Mouse (Mus musculus): ENCODE results near the gene Kcnj1. TPM values are rescaled to one million over a fixed set of nuclear protein-coding genes. Genes with fewer than 3 reads are reported as not detected.

Gene Kcnj1
- polyA plus RNA-seq (2012; rRNA removed) = not detected in 2 replicates

DNA sequence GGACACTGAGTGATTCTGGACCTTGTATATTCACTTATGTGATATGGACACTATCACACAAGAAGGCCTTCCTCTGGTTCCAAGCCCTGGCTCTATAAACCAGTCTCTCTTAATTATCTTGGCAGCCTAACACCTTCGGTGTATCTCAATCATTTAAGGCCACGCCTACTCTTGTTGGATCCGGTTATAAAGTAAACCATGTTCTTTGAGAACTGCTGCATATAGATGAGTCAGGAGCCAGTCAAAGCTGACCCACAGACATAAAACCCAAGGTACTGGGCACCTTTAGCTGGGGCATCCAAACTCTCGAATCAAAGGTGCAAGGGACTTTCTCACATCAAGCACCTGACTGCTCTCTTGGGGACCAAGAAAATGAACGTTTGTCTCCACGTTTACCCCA lies at the start of gene Kcnj1:
Gene Kcnj1, plus strand, starts transcription at position 292 of the 400 bp plus-strand sequence.
- no peak for DNase-seq (ENCODE audit: extremely low spot score in 1 of 2, low spot score in 1 of 2)

DNA sequence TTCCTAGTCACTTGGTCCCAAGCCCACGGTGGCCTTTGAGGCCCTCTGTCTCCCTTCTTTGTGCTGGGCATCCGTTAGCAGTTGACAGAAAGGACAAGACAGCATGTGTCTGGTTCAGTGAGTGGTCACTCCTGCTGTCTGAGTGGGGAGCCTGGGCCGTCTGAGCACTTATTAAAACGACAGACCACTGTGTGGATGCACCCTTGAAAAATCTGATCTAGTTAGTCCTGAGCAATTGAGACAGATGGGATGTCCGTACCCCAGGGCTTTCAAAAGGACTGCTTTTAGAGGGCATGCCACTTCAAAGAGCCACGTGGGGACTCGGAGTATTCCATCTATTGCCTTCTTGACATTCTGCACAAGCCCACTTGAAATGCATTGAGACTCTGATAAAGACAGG lies 48.7 kb upstream of the Kcnj1 start:
- no peak for DNase-seq (ENCODE audit: extremely low spot score in 1 of 2, low spot score in 1 of 2)

DNA sequence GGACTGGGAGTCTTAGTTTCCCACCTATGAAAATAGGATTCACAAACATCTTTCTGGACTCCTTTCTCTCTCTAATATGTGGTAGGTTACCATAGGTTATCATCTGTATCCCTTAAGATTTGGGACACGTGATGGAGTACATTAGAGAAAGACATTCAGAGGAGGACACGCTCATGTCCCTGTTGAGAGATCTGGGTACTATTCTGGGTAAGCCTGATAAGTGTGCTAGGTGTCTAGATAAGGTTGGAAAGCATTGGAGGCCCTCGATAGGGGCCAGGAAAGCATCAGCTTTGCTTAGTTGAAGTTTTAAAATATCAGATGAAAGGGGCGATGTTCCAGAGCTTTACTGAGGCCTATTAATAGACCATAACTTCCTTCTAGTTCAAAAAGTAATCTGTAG lies 43.5 kb upstream of the Kcnj1 start:
- no peak for DNase-seq (ENCODE audit: extremely low spot score in 1 of 2, low spot score in 1 of 2)

DNA sequence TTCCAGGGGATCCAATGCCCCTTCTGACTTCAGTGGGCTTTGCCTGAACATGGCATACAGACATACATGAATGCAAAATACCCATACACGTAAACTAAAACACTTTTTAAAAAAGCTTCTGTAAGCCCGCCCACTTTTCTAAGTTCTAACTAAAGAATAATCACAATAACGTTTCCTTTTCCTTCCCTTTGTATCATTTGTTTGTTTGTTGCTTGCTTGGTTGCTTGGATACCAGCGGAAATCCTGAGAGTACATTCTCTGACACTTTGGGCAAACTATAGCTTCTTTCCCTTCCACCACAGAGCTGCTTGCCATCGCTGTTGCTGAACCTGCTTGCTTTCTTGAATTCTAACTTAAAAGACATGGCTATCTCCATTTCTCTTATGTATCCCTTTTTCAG lies 41.1 kb upstream of the Kcnj1 start:
- DNase-seq (ENCODE audit: extremely low spot score in 1 of 2, low spot score in 1 of 2) = no peak

DNA sequence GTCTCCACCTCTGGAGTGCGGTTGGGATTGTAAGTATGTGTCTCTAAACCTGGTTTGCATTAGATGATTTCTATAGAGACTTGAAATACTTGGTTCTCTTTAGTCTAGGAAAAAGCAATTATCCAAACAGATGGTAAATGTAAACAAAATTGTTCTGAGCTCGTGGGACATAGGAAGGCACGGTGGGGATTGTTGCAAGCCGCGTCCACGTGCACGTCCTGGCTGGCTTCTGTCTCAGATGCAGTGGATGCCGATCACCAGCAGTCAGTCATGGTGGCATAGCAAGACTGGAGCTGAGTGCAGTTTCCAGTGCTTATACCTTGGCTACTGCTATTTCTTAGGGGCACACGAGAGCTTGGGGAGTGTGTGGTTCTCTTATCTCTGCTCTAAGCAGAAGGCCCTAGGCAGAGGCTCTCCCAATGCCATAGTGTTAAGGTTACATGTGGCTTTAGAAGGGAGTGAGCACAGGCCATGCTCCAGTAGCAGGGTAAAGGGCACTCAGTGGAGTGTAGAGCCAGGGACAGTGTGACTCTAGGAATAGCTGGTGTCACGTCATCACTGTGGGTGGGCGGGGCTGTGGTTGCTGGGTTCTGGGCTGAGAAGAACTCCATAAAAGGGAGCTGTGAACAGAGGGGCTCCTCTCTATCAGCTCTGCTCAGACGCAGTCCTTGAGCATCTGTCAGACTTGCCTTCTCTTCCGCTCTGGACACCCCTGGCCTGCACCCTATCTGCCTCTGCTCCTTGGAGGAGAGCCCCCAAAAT lies 36.7 kb upstream of the Kcnj1 start:
- no peak for DNase-seq (ENCODE audit: extremely low spot score in 1 of 2, low spot score in 1 of 2)

DNA sequence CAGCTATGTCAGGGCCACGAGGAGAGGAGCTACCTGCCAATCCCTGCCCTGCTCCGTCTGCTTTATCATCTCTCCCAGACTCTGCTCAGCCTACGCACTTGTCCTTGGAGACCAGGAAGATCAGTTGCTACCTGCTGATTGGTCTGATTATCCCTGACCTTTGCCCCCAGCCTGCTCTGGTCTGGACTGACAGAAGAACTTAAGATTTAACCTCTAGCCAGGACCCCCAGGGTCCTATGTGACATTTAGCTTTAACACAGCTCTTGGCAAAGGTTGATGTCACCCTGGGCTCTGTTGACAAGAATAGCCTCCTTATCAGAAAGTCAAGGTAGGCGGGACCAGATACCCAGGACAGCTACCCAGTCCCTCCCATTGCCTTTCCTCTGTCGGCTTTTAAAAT lies 31.5 kb upstream of the Kcnj1 start:
- no peak for DNase-seq (ENCODE audit: extremely low spot score in 1 of 2, low spot score in 1 of 2)

DNA sequence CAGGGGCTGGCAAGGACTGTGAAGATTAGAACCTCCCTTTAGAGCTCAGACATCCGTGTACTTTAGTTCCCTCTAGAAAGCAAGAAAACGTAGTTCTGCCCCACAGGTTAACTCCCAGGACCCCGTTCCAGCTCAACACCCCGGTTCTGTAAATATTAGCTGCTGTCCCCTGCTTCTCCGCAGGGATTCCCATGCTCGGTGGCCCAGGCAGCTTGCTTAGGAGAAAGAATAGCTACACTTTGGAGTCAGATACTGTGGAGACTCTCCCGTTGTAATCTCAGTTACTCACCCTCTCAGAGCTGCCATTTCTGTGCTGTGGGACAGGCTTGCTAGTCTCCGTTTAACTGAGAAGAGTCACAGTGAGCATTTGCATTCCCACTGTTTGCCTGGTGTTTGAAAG lies 29.4 kb upstream of the Kcnj1 start:
- no peak for DNase-seq (ENCODE audit: extremely low spot score in 1 of 2, low spot score in 1 of 2)

DNA sequence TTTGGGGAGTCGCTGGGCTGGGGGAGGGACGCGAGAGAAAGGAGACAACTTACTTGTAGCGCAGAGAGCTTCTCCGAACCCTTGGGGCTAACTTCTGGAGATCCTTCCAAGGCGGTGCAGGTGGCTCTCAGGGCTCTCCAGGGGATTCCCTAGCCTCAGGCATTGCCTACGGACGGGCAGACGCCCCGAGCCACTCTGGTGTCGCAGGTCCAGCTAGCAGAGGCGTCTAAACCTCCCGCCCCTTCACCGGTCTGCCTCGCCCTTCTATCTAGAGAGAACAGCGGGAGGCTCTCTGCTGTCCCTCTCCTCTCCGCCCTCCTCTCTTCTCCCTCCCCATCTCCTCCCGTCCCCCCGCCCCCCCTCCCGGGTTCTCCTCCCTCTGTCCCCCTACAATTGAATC lies 28.2 kb upstream of the Kcnj1 start, which contains the start of gene Kcnj5:
Gene Kcnj5, minus strand, starts transcription at position 300 of the 400 bp plus-strand sequence.
- DNase-seq (ENCODE audit: extremely low spot score in 1 of 2, low spot score in 1 of 2) = no peak

DNA sequence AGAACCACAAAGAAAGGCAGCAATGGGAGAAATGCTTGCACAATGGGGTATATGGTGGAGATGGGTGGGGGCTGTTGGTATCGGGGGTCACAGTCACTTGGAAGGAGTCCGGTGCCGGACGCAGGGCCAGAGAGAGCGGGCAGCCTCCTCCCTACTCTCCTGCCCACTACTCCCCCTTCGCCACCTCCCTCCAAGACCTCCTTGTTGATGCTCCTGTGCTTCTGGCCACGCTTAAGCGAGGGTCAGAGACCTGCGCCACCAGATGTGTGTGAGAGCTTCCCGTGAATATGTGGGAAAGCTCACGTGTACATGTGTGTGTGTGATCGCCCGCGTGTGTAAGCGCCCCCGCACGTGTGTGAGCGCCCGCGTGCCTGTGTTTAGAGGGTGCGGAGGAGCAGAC lies 27.8 kb upstream of the Kcnj1 start:
- DNase-seq (ENCODE audit: extremely low spot score in 1 of 2, low spot score in 1 of 2) = peak in 1 of 2 experiments; percentile 19

DNA sequence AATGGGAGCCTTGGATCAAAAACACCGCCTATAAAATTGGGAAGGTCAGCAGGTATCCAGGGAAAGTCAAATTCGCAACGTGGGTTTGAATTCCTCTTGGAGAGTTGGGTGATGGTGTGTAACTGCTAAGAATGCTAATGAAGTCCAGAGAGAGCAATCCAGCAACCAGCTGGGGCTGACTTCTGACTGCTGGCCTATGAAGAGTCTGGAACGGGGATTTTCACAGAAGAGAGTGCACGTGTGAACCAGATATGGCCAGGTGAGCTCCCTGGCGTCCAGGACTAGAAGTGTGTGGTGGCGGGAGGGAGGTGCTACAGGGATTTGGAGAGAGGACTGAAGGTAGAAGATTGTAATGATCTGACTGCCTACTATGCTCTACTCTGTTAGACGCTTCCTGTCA lies 24.2 kb upstream of the Kcnj1 start:
- no peak for DNase-seq (ENCODE audit: extremely low spot score in 1 of 2, low spot score in 1 of 2)

DNA sequence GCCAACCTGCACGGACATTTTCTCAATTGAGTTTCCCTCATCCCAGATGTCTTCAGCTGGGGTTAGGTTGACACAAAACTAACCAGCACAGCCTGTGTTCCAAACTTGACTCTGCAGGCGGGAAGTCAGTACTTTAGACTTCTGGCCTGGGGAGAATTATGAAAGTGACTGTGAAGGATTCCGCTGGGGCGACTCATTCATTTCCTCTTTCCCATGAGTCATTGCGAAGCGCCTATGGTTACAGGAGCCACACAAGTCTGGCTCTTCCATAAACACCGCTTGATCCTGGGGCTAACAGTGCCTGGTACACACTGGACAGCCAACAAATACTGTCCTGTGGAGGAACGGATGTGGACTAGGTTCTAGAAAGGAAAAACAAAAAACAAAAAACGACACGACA lies 22.9 kb upstream of the Kcnj1 start:
- no peak for DNase-seq (ENCODE audit: extremely low spot score in 1 of 2, low spot score in 1 of 2)

DNA sequence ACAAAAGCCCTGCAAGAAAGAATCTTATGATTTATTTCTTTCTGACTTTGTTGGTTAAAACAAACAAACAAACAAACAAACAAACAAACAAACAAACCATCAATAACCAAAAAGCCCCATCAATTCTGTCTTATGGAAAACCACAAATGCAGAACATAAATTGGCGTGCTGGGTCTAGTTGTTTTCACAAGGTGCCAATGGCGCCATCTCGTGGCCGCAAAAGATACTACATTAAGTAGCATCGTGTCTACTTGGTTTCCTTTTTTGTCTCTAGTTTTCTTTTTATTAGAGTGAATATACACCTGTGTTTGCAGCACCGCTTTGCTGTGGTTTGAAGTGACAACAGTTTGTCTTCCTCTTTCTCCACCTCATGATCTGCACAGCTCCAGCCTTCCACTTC lies 22.0 kb upstream of the Kcnj1 start:
- DNase-seq (ENCODE audit: extremely low spot score in 1 of 2, low spot score in 1 of 2) = peak; percentile 58 to 91

DNA sequence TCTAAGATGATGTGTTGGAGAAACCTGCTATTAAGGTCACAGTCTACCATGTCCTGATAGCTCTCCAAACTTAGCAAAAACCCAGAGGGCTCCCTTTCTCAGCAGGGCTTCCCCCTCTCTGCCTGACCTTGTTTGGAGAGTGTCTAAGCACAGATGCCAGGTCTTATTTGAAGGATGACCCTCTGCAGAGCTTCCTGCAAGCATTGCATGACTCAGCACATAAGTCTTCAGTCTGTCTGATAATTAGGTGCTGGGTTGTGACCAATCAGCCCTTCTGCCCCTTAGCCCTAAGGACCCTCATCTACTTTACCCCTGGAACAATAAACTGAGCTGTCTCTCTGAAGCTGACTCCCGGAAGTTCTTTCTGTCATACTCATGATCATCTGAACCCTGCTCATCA lies 11.5 kb upstream of the Kcnj1 start:
- no peak for DNase-seq (ENCODE audit: extremely low spot score in 1 of 2, low spot score in 1 of 2)

DNA sequence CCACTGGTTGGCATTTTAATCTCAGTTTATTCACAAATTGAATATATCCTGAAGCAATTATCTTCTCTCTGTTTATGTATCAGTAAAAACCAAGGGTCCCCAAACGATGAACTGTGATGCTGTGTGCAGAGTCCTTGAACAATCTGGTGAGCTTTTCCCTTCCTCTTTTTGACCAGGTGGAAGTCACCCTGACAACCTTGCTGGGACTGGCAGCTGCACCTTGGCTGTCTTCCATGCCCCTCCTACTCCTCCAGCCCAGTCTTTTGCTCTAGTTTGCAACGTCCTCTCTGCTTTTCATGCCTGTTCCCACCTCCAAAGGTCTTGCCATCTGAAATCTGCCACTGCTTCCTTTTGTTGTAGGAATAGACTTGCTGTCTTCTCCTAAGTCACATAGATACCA lies 3.5 kb upstream of the Kcnj1 start:
- no peak for DNase-seq (ENCODE audit: extremely low spot score in 1 of 2, low spot score in 1 of 2)

DNA sequence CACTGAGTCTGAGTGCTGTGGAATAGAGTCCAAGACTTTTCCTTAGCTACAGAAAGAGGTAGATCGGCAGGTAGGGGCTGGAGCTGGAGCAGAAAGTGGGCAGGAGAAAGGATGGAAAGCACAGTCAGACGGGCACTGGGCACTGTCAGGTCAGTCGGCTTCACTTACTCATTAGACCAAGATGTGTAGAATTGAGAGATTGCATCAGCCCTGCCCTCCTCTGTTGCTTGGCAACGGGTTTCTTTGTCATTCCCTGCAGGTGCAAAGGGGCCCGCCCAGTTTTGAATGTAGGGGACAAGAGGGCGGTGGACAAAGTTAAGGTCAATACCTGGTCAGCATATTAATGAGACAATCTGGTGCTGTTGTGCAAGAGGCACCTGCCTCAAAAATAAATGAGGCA lies 2.9 kb upstream of the Kcnj1 start:
- DNase-seq (ENCODE audit: extremely low spot score in 1 of 2, low spot score in 1 of 2) = no peak

DNA sequence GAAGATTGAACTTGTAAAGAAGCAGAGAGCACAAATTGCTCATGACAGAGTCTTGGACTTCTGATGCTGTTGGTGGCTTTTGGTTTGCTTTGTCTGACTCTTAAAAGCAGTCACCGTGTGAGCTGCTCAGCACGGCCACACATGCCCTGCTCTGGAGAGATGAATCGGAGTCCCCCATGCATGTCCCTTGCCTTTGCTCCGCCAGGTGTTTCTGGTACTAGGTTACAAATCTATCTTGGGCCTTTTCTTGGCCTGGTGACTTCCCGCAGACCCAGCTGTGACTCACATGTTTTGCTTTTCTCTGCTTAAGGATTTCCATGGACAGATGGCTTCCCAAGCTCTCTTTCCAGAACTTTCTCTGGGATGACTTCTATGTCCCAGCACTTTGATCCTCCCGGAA lies 1.4 kb downstream of the Kcnj1 start:
- DNase-seq (ENCODE audit: extremely low spot score in 1 of 2, low spot score in 1 of 2) = no peak

DNA sequence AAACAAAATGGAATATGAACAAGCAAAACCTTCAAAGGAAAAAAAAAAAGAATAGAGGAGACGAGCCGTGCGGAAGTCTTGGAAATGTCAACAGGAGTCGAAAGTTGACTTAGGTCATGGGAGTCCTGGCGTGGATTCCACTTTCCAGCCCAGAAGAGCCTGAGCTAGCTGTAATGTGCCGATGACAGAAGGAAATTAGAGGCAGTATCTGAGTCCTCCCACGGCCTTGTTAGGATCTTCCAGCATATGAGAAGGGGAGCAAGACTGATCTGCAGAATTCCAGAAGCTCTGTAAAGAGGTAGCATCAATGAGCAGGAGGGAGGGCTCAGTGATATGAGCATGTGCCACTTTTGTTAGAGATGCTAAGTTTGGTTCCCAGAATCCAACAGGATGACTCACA lies 3.7 kb downstream of the Kcnj1 start:
- DNase-seq (ENCODE audit: extremely low spot score in 1 of 2, low spot score in 1 of 2) = no peak

DNA sequence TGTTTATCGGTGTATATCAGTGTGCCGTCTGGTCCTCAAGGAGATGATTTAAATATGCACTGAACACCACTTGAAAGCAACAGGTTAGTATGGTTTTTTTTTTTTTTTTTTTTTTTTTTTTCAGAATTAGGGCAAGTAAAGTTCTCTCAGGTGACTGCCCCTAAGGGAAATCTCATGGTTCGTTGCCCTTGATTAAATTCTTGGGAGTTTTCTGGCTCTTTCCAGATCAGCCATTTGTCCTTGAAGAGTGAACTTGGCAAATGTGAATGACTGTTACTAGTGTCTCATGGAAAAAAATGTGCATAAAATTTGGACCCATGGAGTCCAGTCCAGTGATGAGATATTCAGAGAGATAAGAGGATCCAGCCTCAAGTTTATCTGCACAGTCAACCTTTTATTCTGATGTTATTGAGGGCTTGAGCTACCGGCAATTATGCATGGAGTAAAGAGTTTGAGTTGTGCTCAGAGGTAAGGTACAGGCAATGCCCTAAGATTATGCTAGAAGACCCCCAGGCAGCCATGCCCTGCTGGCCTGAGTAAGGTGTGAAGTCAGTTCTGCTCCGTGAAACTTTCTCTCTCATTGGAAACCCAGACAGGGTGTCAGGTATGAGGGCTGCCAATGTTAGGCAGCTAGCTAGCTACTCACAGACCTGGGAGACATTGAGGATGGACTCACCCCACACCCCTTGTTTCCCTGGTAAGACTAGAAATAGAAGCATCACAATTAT lies 4.7 kb downstream of the Kcnj1 start:
- DNase-seq (ENCODE audit: extremely low spot score in 1 of 2, low spot score in 1 of 2) = no peak

DNA sequence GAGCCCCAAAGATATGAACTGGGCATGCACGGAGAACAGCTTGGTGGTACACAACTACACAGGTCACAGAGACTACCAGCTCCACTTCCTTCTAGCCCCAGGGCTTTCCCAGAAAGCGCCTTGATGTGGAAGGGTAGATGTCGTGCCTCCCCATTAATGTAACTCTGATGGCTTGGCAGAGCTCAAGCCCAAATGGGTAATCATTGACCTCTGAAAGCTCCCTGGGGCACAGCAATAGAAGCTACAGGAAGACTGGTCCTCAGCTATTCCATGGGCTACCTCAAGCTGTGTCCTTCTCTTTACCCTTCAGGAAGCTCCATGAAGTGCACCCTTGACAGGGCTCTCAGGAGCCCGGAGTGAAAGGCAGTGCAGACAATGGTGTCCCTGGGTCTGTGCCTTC lies 12.6 kb downstream of the Kcnj1 start:
- no peak for DNase-seq (ENCODE audit: extremely low spot score in 1 of 2, low spot score in 1 of 2)

DNA sequence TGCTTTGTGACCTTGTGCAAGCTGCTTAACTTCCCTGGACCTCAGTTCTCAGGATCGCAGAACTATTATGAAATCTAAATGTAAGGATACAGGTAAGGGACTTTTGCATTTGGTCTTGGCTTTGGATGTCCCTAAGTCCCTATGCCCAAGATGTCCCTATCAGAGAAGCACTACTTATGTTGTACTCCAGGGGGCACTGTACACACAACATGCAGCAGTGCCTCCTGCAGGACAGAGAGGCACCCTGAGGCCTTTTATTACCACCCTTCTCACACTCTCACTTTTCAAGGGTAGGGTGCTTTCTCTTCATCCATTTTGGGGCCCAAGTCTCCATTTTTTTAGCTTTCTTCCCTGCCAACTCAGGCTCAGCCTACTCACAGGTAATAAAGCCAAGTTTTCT lies 15.8 kb downstream of the Kcnj1 start:
- peak in 1 of 2 experiments; percentile 8 for DNase-seq (ENCODE audit: extremely low spot score in 1 of 2, low spot score in 1 of 2)

DNA sequence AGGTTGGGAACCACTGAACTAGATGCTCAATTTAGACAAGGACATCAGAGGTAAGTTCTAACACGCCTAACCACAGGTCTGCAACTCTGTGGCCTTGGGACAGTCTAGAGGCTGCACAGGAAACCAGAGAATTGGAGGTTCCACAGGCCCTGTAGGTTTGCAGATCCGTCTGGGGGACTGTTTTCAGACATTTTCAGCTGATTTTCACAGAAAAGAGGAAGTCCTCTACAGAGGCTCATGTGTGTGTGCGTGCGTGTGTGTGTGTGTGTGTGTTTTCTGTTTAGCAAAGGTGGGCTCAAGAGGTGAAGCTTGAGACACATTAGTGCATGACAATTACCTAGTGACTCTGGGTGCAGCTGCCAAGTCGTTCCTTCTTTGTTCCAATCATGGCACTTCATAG lies 18.8 kb downstream of the Kcnj1 start:
- no peak for DNase-seq (ENCODE audit: extremely low spot score in 1 of 2, low spot score in 1 of 2)

DNA sequence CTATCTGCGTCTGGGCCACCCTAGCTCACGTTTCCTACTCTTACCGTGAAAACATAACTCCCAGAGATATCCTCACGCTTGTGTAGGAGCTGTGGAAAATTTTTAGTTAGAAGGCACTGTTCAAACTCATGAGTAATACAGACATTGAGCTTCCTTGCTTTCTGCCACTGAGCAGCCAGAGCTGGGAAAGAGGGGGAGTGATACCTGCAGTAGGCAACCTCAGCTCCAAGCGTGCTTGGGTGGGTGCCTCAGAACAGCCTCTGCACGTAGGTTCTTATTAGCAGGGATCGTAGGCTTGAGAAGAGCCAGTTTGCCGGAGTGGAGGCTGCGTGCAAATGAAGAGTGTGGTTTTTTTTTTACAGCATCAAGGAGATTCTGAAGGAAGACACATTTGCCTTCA lies 19.4 kb downstream of the Kcnj1 start:
- DNase-seq (ENCODE audit: extremely low spot score in 1 of 2, low spot score in 1 of 2) = peak; percentile 50 to 68

All from frontal cortex, adult 2 months (tissue).